Mouse (Mus musculus) embryonic stem cell, embryonic (primary cell): ENCODE data around the gene Nt5c2.
"Not testable (repeated sequence)": the region's sequence is repeated elsewhere in the genome, so short reads cannot be mapped to it uniquely, and the experiment has no call there.

Experiments
- CTCF ChIA-PET, 4 experiments: fragments of 300-600 bp in 2 of 4; fragments of 350-600 bp in 2 of 4; sonication (Branson Sonifier 250); formaldehyde crosslinking; loops; one replicate each; lab custom pipeline; 2022; ENCODE audit warnings: inconsistent platforms in 2 of 4; lab: Charles Lee
- POLR2A ChIA-PET, 4 experiments: fragments of 300-600 bp in 2 of 4; fragments of 350-600 bp in 2 of 4; sonication (Branson Sonifier 250); formaldehyde crosslinking; loops; one replicate each; lab custom pipeline; 2022; ENCODE audit warnings: antibody characterized with exemption in 4 of 4, inconsistent platforms in 1 of 4; lab: Charles Lee

Nt5c2 gene

GRCm38 (mm10) chr19:46987646-46988045 is 27.3 kb downstream of the Nt5c2 start:
- POLR2A ChIA-PET, result interaction anchor here (0.6 to 6.4 kb wide), 22 partner anchors 11 to 640 kb away, joined by 3 to 24 read pairs (median 4); partner anchors contain the start of gene Cnnm2 (in 1 of the 4)

GRCm38 (mm10) chr19:46984726-46985622 is 30.0 kb downstream of the Nt5c2 start:
- ChIA-PET POLR2A (interaction anchor here in 2 of 4 experiments (0.9 to 2.2 kb wide), 8 partner anchors 14 to 224 kb away, joined by 3 to 13 read pairs (median 4); partner anchors contain the start of genes Cnnm2 (in 1 of the 2), Ina (in 1 of the 2), Nt5c2 (in 1 of the 2) and Taf5 (in 1 of the 2)), CTCF (interaction anchor here in 1 of 4 experiments (0.6 kb wide), 1 partner anchor 15 kb away, joined by 3 read pairs; no protein-coding TSS in a partner anchor)

More at GRCm38 (mm10) chr19:46987646-46988045, 27.3 kb downstream of the Nt5c2 start:
- CTCF ChIA-PET, result interaction anchor here in 2 of 4 experiments (1.0 to 1.3 kb wide), 3 partner anchors 110 to 233 kb away, joined by 3 to 5 read pairs (median 4); no protein-coding TSS in a partner anchor

GRCm38 (mm10) chr19:46983966-46984380 is 31.0 kb downstream of the Nt5c2 start:
- POLR2A ChIA-PET, result interaction anchor here in 3 of 4 experiments (0.6 to 2.0 kb wide), 16 partner anchors 10 to 511 kb away, joined by 3 to 9 read pairs (median 4); partner anchors contain the start of genes Cnnm2 (in 1 of the 3), Pcgf6 (in 1 of the 3), Pdcd11 (in 1 of the 3) and Taf5 (in 1 of the 3)
- CTCF ChIA-PET, result interaction anchor here in 2 of 4 experiments (0.7 to 0.9 kb wide), 3 partner anchors 9 to 396 kb away, joined by 4 to 6 read pairs (median 6); no protein-coding TSS in a partner anchor

GRCm38 (mm10) chr19:46983352-46983965 is 31.5 kb downstream of the Nt5c2 start:
- ChIA-PET CTCF (interaction anchor here (0.6 to 1.5 kb wide), 9 partner anchors 9 to 395 kb away, joined by 3 to 6 read pairs (median 3); no protein-coding TSS in a partner anchor), POLR2A (interaction anchor here (0.6 to 2.0 kb wide), 21 partner anchors 9 to 510 kb away, joined by 3 to 9 read pairs (median 4); partner anchors contain the start of genes Cnnm2 (in 1 of the 4), Pcgf6 (in 1 of the 4), Pdcd11 (in 1 of the 4) and Taf5 (in 1 of the 4))

- ChIA-PET POLR2A (interaction anchor here in 3 of 4 experiments (0.6 to 2.6 kb wide), 10 partner anchors 12 to 1757 kb away, joined by 3 to 11 read pairs (median 4); partner anchors contain the start of gene Taf5 (in 1 of the 3)), CTCF (interaction anchor here in 2 of 4 experiments (0.5 to 1.8 kb wide), 4 partner anchors 10 to 106 kb away, joined by 3 to 9 read pairs (median 4); no protein-coding TSS in a partner anchor)
Observed at GRCm38 (mm10) chr19:46981462-46981861, 33.5 kb downstream of the Nt5c2 start.

GRCm38 (mm10) chr19:46979781-46980105 is 35.2 kb downstream of the Nt5c2 start:
- ChIA-PET CTCF (interaction anchor here in 1 of 4 experiments (0.7 kb wide), 1 partner anchor 12 kb away, joined by 3 read pairs; no protein-coding TSS in a partner anchor), POLR2A (interaction anchor here in 1 of 4 experiments (1.3 to 1.4 kb wide), 2 partner anchors 13 to 144 kb away, joined by 3 to 5 read pairs; no protein-coding TSS in a partner anchor)

GRCm38 (mm10) chr19:46978920-46979780 is 35.8 kb downstream of the Nt5c2 start:
- POLR2A ChIA-PET, result interaction anchor here in 2 of 4 experiments (1.0 to 1.4 kb wide), 2 partner anchors 14 to 88 kb away, joined by 3 to 5 read pairs; partner anchors contain the start of gene Taf5 (in 1 of the 2)
- CTCF ChIA-PET, result interaction anchor here in 2 of 4 experiments (0.6 to 0.7 kb wide), 3 partner anchors 13 to 103 kb away, joined by 3 read pairs; no protein-coding TSS in a partner anchor

- CTCF ChIA-PET, result not testable (repeated sequence)
- POLR2A ChIA-PET, result interaction anchor here in 1 of 4 experiments (1.6 kb wide), 1 partner anchor 15 kb away, joined by 4 read pairs; no protein-coding TSS in a partner anchor
Observed at GRCm38 (mm10) chr19:46978069-46978468, 36.9 kb downstream of the Nt5c2 start.

GRCm38 (mm10) chr19:46977460-46977859 is 37.5 kb downstream of the Nt5c2 start:
- ChIA-PET CTCF (no interaction called here), POLR2A (interaction anchor here in 2 of 4 experiments (1.6 to 1.8 kb wide), 2 partner anchors 14 to 21 kb away, joined by 4 to 5 read pairs; no protein-coding TSS in a partner anchor)

GRCm38 (mm10) chr19:46976743-46977142 is 38.2 kb downstream of the Nt5c2 start:
- ChIA-PET CTCF (interaction anchor here in 2 of 4 experiments (0.6 to 0.7 kb wide), 2 partner anchors 21 to 36 kb away, joined by 3 read pairs; no protein-coding TSS in a partner anchor), POLR2A (interaction anchor here in 3 of 4 experiments (0.5 to 1.8 kb wide), 6 partner anchors 13 to 39 kb away, joined by 3 to 5 read pairs (median 4); no protein-coding TSS in a partner anchor)

GRCm38 (mm10) chr19:46975997-46976396 is 39.0 kb downstream of the Nt5c2 start:
- CTCF ChIA-PET, result interaction anchor here in 1 of 4 experiments (0.6 to 0.7 kb wide), 2 partner anchors 31 to 36 kb away, joined by 3 to 6 read pairs; no protein-coding TSS in a partner anchor
- POLR2A ChIA-PET, result interaction anchor here in 1 of 4 experiments (0.6 to 1.8 kb wide), 6 partner anchors 13 to 153 kb away, joined by 3 to 5 read pairs (median 4); no protein-coding TSS in a partner anchor

GRCm38 (mm10) chr19:46975565-46975964 is 39.4 kb downstream of the Nt5c2 start:
- POLR2A ChIA-PET, result interaction anchor here in 1 of 4 experiments (0.7 to 1.8 kb wide), 5 partner anchors 13 to 153 kb away, joined by 3 to 5 read pairs (median 3); no protein-coding TSS in a partner anchor

GRCm38 (mm10) chr19:46972159-46972558 is 42.8 kb downstream of the Nt5c2 start:
- CTCF ChIA-PET, result interaction anchor here in 1 of 4 experiments (1.0 kb wide), 1 partner anchor 16 kb away, joined by 3 read pairs; no protein-coding TSS in a partner anchor
- POLR2A ChIA-PET, result interaction anchor here (0.5 to 6.4 kb wide), 14 partner anchors 10 to 352 kb away, joined by 3 to 48 read pairs (median 4); partner anchors contain the start of gene As3mt (in 1 of the 4)

More at GRCm38 (mm10) chr19:46975565-46975964, 39.4 kb downstream of the Nt5c2 start:
- CTCF ChIA-PET, result interaction anchor here in 2 of 4 experiments (0.6 to 0.7 kb wide), 2 partner anchors 30 to 1510 kb away, joined by 3 to 6 read pairs; no protein-coding TSS in a partner anchor

GRCm38 (mm10) chr19:46971712-46972111 is 43.2 kb downstream of the Nt5c2 start:
- CTCF ChIA-PET, result interaction anchor here in 2 of 4 experiments (0.7 to 1.0 kb wide), 2 partner anchors 16 to 60 kb away, joined by 3 read pairs; no protein-coding TSS in a partner anchor

GRCm38 (mm10) chr19:46971051-46971689 is 43.8 kb downstream of the Nt5c2 start:
- ChIA-PET CTCF (interaction anchor here in 3 of 4 experiments (0.7 to 1.0 kb wide), 3 partner anchors 15 to 266 kb away, joined by 3 read pairs; no protein-coding TSS in a partner anchor), POLR2A (interaction anchor here (0.6 to 6.4 kb wide), 16 partner anchors 10 to 351 kb away, joined by 3 to 48 read pairs (median 5); partner anchors contain the start of gene As3mt (in 1 of the 4))

More at GRCm38 (mm10) chr19:46971712-46972111, 43.2 kb downstream of the Nt5c2 start:
- POLR2A ChIA-PET, result interaction anchor here (0.5 to 6.4 kb wide), 13 partner anchors 10 to 351 kb away, joined by 3 to 48 read pairs (median 5); partner anchors contain the start of gene As3mt (in 1 of the 4)
